Mouse (Mus musculus): ENCODE data around the gene Stx3.

Stx3 gene

GRCm38 (mm10) chr19:11725915-11726314, 93.3 kb downstream of the Stx3 start:
- DNase-seq (ENCODE audit: low spot score in 2 of 2) = no peak

Measured in left cerebral cortex, adult 9 months (tissue).